Mouse (Mus musculus) heart, postnatal 0 days (tissue): Measurements from ENCODE around the gene Mylk.

Experiments used
- CTCF ChIP-seq: IDR thresholded peaks from 2 replicates; pipeline ENCODE4 v1.5.1; 2016; ENCODE audit warnings: antibody characterized with exemption, control low read depth, low read depth
- EP300 ChIP-seq: IDR thresholded peaks from 2 replicates; pipeline ENCODE4 v1.6.1; 2016; ENCODE audit warnings: antibody characterized with exemption, low read depth

GRCm38 (mm10) chr16:34770127-34770526 lies 25.1 kb downstream of the Mylk start:
- TF ChIP-seq CTCF (no peak), EP300 (no peak)
